Mouse (Mus musculus): ENCODE measurements around the gene Anapc13. TPM values are rescaled to one million over a fixed set of nuclear protein-coding genes. Genes with fewer than 3 reads are reported as not detected.
A peak's percentile ranks its signal among the peaks of the same experiment; 100 is the strongest.

Anapc13 gene
- polyA plus RNA-seq, 1 experiment = 45.1 TPM

DNA sequence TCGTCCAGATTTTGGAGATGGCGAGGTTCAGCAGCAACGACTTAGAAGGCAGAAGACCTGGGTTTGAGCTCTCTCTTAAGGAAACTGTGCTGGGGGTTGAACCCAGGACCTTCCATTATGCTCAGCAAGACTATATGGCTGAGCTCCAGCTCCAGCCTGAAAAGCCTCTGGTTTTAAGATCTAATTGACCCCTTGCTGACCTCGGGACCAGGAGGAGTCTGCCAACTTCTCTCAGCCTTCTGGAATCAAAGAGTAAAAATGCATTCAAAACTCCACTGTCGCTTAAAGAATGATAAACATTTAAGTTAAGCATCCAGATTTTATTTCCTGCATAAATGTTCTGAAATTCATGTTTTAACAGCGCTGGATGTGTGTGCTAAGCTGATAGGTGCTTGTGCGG, 12.9 kb downstream of the Anapc13 start:
- Histone ChIP-seq H3K4me1 (ENCODE audit: control insufficient read depth, insufficient read depth, insufficient read length, low read length) (no peaks in the 10 kb centered on the region), H3K27ac (ENCODE audit: insufficient read depth, low read depth, low read length) (no peak overlapping the region), H3K4me3 (ENCODE audit: low read depth, low read length) (no peak overlapping the region), H3K27me3 (ENCODE audit: control insufficient read depth, insufficient read depth, low read length) (no peaks in the 10 kb centered on the region), H3K36me3 (ENCODE audit: control insufficient read depth, insufficient read depth, low read length) (peaks cover 4% of the 10 kb centered on the region; the same call in 1 of the 2 replicates)
- no peak for TF ChIP-seq POLR2A (IDR thresholded peaks at IDR 0.05; ENCODE audit: low read depth, low read length)
- TF ChIP-seq CTCF (IDR thresholded peaks at IDR 0.05; ENCODE audit: extremely low read depth, insufficient read length, insufficient replicate concordance, low read depth, low read length) = no peak
- 68% methylated on average over 7 of the region's 7 CpGs for WGBS

GRCm38 (mm10) chr9:102639510-102639909, 13.4 kb downstream of the Anapc13 start:
- 70% methylated on average over 8 of the region's 8 CpGs for WGBS
- H3K27me3 ChIP-seq (ENCODE audit: control insufficient read depth, insufficient read depth, low read length) = no peaks in the 10 kb centered on the region

DNA sequence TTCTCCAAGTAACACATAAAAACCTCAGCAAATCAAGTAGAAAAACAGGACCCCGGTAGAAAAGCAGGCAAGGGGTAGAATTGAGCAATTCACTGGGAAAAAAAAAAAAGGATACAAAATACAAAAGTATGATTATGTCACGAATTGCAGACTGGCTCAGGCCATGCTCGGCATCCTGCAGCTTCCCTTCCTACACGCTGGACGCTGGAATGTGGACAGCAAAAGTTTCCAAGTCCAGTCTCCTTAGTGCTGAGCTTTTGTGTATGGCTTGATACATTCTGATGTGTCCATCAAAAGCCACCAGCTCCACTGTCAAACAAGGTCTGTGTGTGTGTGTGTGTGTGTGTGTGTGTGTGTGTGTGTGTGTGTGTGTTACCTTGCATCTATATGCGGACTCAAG, 15.4 kb downstream of the Anapc13 start:
- Histone ChIP-seq H3K27me3 (ENCODE audit: control insufficient read depth, insufficient read depth, low read length) (no peaks in the 10 kb centered on the region), H3K4me1 (ENCODE audit: control insufficient read depth, insufficient read depth, insufficient read length, low read length) (no peaks in the 10 kb centered on the region), H3K27ac (ENCODE audit: insufficient read depth, low read depth, low read length) (no peak overlapping the region), H3K36me3 (ENCODE audit: control insufficient read depth, insufficient read depth, low read length) (no peaks in the 10 kb centered on the region), H3K4me3 (ENCODE audit: low read depth, low read length) (no peak overlapping the region)
- 77% methylated on average over 6 of the region's 6 CpGs for WGBS
- TF ChIP-seq POLR2A (IDR thresholded peaks at IDR 0.05; ENCODE audit: low read depth, low read length) (no peak), CTCF (IDR thresholded peaks at IDR 0.05; ENCODE audit: extremely low read depth, insufficient read length, insufficient replicate concordance, low read depth, low read length) (no peak)

More at GRCm38 (mm10) chr9:102639510-102639909, 13.4 kb downstream of the Anapc13 start:
- no peak for TF ChIP-seq POLR2A (IDR thresholded peaks at IDR 0.05; ENCODE audit: low read depth, low read length)
- no peak for TF ChIP-seq CTCF (IDR thresholded peaks at IDR 0.05; ENCODE audit: extremely low read depth, insufficient read length, insufficient replicate concordance, low read depth, low read length)
- H3K36me3 ChIP-seq (ENCODE audit: control insufficient read depth, insufficient read depth, low read length) = no peaks in the 10 kb centered on the region
- no peak overlapping the region for H3K27ac ChIP-seq (ENCODE audit: insufficient read depth, low read depth, low read length)
- no peaks in the 10 kb centered on the region for H3K4me1 ChIP-seq (ENCODE audit: control insufficient read depth, insufficient read depth, insufficient read length, low read length)
- H3K4me3 ChIP-seq (ENCODE audit: low read depth, low read length) = no peak overlapping the region

- H3K4me1 ChIP-seq (ENCODE audit: control insufficient read depth, insufficient read depth, insufficient read length, low read length) = no peaks in the 10 kb centered on the region; the same call in 1 of the 2 replicates
- no peaks in the 10 kb centered on the region for H3K36me3 ChIP-seq (ENCODE audit: control insufficient read depth, insufficient read depth, low read length)
- WGBS = 60% methylated on average over 8 of the region's 8 CpGs
- no peaks in the 10 kb centered on the region for H3K27me3 ChIP-seq (ENCODE audit: control insufficient read depth, insufficient read depth, low read length)
- TF ChIP-seq CTCF (IDR thresholded peaks at IDR 0.05; ENCODE audit: extremely low read depth, insufficient read length, insufficient replicate concordance, low read depth, low read length) (no peak), POLR2A (IDR thresholded peaks at IDR 0.05; ENCODE audit: low read depth, low read length) (no peak)
- peak overlapping the region; percentile 85 for H3K27ac ChIP-seq (ENCODE audit: insufficient read depth, low read depth, low read length)
- no peak overlapping the region for H3K4me3 ChIP-seq (ENCODE audit: low read depth, low read length)
Measured at GRCm38 (mm10) chr9:102643071-102643485, 17.0 kb downstream of the Anapc13 start.

DNA sequence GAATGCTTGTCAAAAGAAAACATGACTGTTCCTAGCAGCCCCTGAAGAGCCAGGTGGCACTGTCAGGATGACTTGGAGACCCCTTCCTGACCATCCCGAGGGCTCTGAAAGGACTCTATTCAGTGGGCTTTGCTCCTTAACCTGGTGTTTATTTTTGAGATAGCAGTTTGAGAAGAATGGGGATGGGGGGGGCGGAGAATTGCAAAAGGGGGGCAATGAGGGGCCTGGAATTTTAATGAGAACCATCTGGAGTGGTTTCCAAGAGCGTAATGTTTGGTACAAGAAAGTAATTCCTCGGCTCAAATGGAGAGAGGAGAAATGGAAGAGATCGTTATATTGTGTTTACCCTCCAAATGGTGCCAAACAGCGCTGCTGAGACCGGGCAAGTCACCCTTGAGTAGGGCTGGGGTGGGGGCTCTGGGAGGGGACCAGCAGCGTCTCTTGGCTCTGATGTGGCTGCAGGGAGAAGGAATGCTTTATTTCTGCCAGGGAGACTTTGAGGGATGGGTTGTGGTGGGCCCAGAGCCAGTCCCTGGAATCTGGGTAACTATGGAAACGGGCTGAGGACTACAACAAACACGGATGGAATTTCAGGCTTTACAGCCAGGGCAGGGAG, 17.5 kb downstream of the Anapc13 start:
- no peaks in the 10 kb centered on the region; the same call in 1 of the 2 replicates for H3K4me1 ChIP-seq (ENCODE audit: control insufficient read depth, insufficient read depth, insufficient read length, low read length)
- no peak overlapping the region for H3K4me3 ChIP-seq (ENCODE audit: low read depth, low read length)
- no peaks in the 10 kb centered on the region for H3K27me3 ChIP-seq (ENCODE audit: control insufficient read depth, insufficient read depth, low read length)

GRCm38 (mm10) chr9:102645119-102645695, 19.1 kb downstream of the Anapc13 start:
- H3K4me3 ChIP-seq (ENCODE audit: low read depth, low read length) = no peak overlapping the region
- TF ChIP-seq POLR2A (IDR thresholded peaks at IDR 0.05; ENCODE audit: low read depth, low read length) (no peak), CTCF (IDR thresholded peaks at IDR 0.05; ENCODE audit: extremely low read depth, insufficient read length, insufficient replicate concordance, low read depth, low read length) (no peak)
- peaks cover 7% of the 10 kb centered on the region; the same call in 1 of the 2 replicates for H3K4me1 ChIP-seq (ENCODE audit: control insufficient read depth, insufficient read depth, insufficient read length, low read length)
- H3K27ac ChIP-seq (ENCODE audit: insufficient read depth, low read depth, low read length) = no peak overlapping the region
- no peaks in the 10 kb centered on the region for H3K36me3 ChIP-seq (ENCODE audit: control insufficient read depth, insufficient read depth, low read length)
- WGBS = 84% methylated on average over 3 of the region's 3 CpGs
- H3K27me3 ChIP-seq (ENCODE audit: control insufficient read depth, insufficient read depth, low read length) = no peaks in the 10 kb centered on the region

More for the DNA sequence above, 17.5 kb downstream of the Anapc13 start:
- 28% methylated on average over 10 of the region's 10 CpGs for WGBS
- TF ChIP-seq CTCF (IDR thresholded peaks at IDR 0.05; ENCODE audit: extremely low read depth, insufficient read length, insufficient replicate concordance, low read depth, low read length) = no peak
- no peak for TF ChIP-seq POLR2A (IDR thresholded peaks at IDR 0.05; ENCODE audit: low read depth, low read length)
- H3K27ac ChIP-seq (ENCODE audit: insufficient read depth, low read depth, low read length) = peak overlapping the region; percentile 85
- no peaks in the 10 kb centered on the region for H3K36me3 ChIP-seq (ENCODE audit: control insufficient read depth, insufficient read depth, low read length)

DNA sequence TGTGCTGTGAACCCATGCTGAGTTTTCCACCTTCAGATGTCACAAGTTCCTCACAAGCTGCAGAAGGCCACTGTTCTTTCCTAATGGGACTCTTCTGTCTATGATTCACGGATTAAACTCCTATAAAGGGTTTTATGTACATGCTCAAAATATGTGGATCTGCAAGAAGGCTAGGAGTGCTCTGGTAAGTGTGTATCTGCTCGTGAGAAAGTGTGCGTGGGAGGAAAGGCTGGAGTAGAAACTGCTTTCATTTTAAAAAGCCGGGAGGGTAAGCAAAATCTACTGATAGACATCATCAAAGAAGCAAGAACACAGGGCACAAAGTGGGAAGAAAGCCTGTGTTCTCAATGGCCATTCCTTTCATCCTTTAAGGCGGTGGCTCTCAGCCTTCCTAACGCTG, 20.9 kb downstream of the Anapc13 start:
- Histone ChIP-seq H3K27me3 (ENCODE audit: control insufficient read depth, insufficient read depth, low read length) (no peaks in the 10 kb centered on the region), H3K27ac (ENCODE audit: insufficient read depth, low read depth, low read length) (no peak overlapping the region), H3K4me3 (ENCODE audit: low read depth, low read length) (no peak overlapping the region), H3K4me1 (ENCODE audit: control insufficient read depth, insufficient read depth, insufficient read length, low read length) (peaks cover 14% of the 10 kb centered on the region; the same call in 1 of the 2 replicates), H3K36me3 (ENCODE audit: control insufficient read depth, insufficient read depth, low read length) (no peaks in the 10 kb centered on the region)
- 75% methylated on average over 6 of the region's 6 CpGs for WGBS
- no peak for TF ChIP-seq POLR2A (IDR thresholded peaks at IDR 0.05; ENCODE audit: low read depth, low read length)
- TF ChIP-seq CTCF (IDR thresholded peaks at IDR 0.05; ENCODE audit: extremely low read depth, insufficient read length, insufficient replicate concordance, low read depth, low read length) = no peak

Measured in small intestine, adult 2 months (tissue).